Mouse (Mus musculus) lung, adult 18-20 months (tissue): ENCODE measurements around the gene Mtfp1.

ENCODE experiments used
- DNase-seq, 2 experiments: peaks; one replicate each; pipeline ENCODE4 v3.0.0; 2022; ENCODE audit warnings: mixed read lengths in 2 of 2

Mtfp1 gene

GRCm38 (mm10) chr11:4078267-4078933, 16.8 kb downstream of the Mtfp1 start:
- DNase-seq = peak in 1 of 2 experiments; percentile 51

- no peak for DNase-seq
Measured at GRCm38 (mm10) chr11:4076633-4077032, 18.6 kb downstream of the Mtfp1 start.

DNA sequence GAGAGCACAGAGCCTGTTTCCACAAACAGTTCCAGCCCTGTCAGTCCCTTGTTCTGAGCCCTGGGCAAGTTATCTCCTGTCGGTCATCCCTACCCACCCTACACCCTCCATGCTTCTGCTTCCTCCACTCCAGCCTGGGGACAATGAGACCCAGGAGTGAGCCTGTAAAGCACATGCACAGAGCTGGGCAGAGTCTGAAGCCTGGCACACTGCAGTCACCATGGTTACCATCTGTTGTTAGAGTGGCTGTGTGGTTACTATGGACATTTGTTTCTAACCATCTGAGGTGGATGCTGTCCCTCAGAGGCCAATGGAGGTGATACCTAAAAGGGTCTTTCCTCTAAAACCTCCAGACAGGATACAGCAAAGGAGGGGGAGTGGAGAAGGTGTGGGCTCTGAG, 25.6 kb downstream of the Mtfp1 start:
- no peak for DNase-seq

- DNase-seq = peak; percentile 86 to 91
Measured at GRCm38 (mm10) chr11:4064627-4065122, 30.6 kb downstream of the Mtfp1 start, which contains the start of gene Sec14l3. Sec14l3 (plus strand) TSS chr11:4064841.

GRCm38 (mm10) chr11:4062981-4063380, 32.3 kb downstream of the Mtfp1 start:
- DNase-seq = peak; percentile 87 to 91

- peak; percentile 51 to 69 for DNase-seq
Measured at GRCm38 (mm10) chr11:4062523-4062922, 32.7 kb downstream of the Mtfp1 start.

GRCm38 (mm10) chr11:4060866-4061575, 34.2 kb downstream of the Mtfp1 start:
- DNase-seq = peak; percentile 85 to 90

DNA sequence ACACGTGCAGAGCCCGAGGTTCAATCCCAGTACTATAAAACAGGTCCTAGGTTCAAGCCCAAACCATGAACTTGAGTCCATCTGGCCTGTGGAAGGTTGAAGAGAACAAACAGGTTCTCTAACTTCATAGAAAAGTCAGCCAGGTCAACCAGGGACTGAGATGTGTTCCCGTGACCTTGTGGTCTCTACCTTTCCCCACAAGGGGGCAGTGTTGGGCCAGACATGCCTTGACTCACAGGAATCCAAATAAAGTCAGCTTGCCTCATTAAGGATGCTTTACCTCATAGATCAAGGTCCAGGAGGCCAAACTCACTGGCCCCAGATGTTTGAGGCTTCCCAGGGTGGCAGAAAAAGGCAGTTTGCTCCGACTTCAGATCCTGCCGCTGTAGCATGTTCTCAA, 41.7 kb downstream of the Mtfp1 start:
- peak; percentile 74 to 85 for DNase-seq

- no peak for DNase-seq
Measured at GRCm38 (mm10) chr11:4048438-4048837, 46.8 kb downstream of the Mtfp1 start.

- DNase-seq = no peak
Measured at GRCm38 (mm10) chr11:4047766-4048165, 47.5 kb downstream of the Mtfp1 start.

- DNase-seq = no peak
Measured at GRCm38 (mm10) chr11:4046526-4046925, 48.7 kb downstream of the Mtfp1 start.

DNA sequence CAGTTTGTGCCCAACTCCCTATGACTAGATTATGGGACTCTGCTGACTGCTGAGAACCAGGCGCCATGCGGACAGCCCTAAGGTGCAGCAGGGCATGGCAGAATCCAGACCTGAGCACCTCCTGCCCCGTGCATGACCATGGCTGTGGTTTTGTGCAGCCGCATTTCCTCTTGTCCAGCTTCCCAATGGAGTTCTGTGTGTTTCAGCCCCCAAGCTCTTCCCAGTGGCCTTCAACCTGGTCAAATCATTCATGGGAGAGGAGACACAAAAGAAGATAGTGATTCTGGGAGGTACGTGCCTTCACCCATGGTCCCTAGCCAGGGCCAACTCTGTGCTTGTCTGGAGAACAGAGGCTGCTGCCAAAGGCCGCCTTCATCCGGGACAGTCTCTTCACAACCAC, 52.2 kb downstream of the Mtfp1 start:
- DNase-seq = no peak
